Mouse (Mus musculus): ENCODE results near the gene Kif23.

DNA sequence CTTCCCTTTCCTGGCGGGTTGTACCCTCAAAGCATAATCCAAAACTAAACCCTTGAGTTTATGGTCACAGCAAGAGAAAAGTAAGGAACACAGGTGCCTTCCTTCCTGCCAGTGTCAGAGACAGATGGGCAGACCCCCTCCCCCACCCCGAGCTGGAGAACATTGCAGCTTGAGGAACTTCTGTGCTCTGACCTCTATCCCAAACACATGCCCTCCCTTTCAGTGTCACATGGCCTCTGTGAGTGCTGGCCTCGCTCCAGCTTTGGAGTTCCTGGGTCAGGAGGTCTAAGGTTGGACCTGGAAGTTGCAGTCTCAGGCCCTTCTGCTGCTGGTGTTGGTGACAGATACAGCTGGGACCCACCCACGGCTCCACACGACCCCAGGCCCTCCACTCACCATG is 14.2 kb upstream of the Kif23 start:
- TF ChIP-seq EP300 (IDR thresholded peaks at IDR 0.05), result no peak
- TF ChIP-seq CTCF (IDR thresholded peaks at IDR 0.05), result no peak
